Mouse (Mus musculus): ENCODE data around the gene Arhgap27.

Arhgap27 gene

DNA sequence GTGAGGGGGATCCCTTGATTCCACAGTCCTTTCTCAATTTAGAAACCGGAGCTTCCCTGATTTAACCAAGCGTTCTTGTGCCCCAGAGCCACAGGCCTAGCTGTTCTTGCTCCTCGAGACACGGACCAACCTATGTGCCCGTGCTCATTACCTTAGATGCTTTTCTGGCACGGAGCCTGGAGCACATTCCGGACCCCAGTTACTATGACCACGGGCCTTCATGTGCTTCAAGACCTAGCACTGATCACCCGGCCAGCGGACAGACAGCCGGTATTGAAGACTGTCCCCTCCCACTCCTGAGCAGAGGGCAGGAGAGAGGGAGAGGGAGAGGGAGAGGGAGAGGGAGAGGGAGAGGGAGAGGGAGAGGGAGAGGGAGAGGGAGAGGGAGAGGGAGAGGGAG is 8.2 kb downstream of the Arhgap27 start:
- DNase-seq, result peak; percentile 94

DNA sequence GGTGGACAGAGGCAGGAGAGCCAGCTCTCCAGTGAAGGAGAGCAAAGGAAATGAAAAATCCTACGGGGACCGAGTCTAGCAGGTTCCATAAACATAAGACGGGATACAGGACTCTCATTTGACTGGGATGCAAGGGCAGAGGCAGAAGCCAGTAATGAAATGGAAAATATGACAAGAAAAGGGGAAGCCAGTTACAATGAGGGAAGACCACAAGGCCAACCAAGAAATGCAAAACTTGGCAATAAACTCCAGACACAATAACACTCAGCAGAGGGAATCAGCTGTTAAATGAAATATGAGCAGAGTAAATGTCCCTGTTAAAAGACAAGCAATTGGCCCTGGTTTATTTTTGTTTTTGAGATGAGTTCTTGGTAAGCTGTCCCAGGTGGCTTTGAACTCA is 9.5 kb downstream of the Arhgap27 start:
- no peak for DNase-seq

DNA sequence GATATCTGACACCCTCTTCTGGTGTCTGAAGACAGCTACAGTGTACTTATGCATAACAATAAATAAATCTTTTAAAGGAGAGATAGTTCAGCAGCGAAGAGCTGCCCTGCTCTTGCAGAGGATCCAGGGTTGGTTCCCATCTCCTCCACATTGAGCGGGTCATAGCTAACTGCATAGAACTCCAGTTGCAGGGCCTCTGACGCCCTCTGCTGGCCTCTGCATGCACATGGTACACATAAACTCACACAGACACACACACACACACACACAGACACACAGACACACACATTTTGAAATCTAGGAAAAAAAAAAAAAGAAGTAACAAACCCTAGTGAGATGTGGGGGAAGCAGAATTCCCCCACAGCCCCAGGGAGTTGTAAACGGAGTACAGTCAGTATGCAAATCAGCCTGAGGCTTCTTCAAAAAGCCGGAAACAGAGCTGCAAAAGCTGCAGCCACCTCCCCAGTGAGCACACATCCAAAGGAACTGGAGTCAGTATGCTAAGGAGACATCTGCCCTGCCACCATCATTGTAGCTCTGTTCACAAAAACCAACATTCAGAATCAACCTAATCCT is 11.2 kb downstream of the Arhgap27 start:
- DNase-seq, result no peak

DNA sequence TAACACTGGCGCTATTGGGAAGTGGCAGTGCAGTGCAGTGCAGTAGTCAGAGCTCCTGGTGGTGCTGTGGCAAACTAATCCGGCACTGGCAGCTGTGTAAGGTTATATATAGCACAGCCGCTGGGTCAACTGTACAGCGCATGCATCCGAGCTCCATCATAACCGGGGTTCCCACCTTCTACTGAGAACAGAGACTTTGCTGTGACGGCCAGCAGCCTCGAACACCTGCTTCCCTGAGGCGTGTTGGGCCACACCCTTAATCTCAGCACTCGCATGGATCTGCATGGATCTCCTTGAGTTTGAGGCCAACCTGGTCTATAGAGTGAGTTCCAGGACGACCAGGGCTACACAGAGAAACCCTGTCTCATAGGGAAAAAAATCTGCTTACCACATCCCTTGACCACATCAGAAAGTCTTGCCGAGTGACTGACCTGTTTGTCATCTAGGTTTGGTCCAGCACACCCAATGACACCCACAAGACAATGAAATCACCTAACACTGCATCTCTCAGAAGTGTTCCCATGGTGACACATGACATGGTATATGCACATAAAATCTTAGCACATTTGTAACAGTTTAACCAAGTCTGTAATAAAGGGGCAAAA is 12.7 kb downstream of the Arhgap27 start:
- no peak for DNase-seq

DNA sequence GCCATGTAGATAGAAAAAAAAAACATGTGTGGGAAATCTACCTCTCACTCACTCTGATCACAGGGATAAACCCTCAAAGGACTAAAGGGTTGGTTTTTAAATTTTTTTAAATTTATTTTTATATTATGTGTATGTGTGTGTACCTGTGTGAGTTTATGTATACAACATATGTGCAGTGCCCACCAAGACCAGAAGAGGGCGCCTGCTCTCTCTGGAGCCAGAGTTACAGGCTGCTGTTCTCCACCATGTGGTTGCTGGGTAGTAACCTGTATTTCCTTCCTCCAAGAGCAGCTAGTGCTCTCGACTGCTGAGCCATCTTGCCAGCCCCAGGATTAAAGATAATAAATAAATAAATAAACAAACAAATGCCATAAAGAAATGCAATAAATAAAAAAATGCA is 13.8 kb downstream of the Arhgap27 start:
- DNase-seq, result no peak

DNA sequence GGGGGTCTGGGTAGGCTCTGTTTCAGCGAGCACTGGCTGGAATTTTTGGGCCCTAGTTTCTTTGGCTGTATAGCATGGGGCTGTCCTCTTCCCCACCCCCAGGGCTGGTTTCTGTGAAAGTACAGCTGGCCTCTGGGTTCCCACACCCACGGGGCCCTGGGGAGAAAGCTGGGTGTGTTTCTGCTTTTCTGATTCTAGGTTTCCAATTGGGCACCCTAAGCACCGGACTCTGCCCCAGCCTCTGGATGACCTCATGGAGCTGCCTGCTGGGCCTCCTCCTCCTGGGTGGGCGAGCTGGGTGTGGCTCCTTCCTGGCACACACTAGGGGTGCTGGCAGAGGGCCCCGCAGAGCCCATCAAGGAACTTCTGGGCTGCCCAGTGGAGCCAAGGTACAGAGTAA is 16.8 kb downstream of the Arhgap27 start:
- peak; percentile 95 for DNase-seq

DNA sequence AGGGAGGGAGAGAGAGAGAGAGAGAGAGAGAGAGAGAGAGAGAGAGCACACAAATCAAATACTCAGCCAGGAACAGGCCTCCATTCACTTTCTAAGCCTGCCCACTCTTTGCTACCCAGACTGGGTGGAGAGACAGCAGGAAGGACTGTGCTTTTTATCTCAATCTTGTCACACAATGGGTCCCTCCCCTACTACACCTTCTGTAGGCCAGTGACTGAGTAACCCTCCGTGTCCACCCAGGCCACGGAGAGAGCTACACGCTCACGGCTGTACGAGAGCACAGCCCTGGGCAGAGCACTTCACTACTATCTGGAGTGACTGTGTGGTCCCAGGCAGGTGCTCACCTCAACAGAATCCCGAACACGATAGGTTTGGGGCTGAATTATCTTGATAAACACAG is 17.3 kb downstream of the Arhgap27 start:
- DNase-seq, result no peak

DNA sequence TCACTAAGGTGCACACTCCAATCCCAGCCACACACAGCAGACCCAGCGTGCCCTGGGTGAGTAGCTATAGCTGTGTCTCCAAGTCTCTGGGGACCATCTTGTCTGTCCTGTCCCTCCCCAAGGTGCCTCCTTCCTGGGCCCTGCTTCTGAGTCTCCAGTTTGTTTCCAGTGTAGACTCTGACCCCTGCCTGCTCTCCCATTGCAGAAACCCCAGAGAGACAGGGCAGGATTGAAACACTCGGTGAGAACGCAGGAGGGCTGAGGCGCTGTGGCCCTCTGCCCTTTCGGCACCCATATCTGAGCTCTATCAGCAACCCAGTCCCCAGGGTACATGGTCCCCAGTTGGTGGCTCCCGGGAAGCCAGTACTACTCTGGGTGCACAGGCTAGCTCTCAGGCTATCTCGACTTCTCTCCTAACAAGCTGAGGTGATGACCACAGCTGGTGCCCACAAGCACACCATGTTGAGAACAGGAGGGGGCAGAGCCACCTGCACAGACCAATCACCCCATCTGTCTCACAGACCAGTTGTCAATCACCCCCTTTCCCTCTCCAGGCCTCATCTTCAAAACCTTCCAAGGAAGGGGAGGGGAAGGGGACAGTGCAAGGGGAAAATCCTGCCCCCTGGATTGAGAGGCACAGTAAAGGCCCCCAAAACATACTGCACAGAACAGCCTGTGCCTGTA is 17.9 kb downstream of the Arhgap27 start:
- no peak for DNase-seq

DNA sequence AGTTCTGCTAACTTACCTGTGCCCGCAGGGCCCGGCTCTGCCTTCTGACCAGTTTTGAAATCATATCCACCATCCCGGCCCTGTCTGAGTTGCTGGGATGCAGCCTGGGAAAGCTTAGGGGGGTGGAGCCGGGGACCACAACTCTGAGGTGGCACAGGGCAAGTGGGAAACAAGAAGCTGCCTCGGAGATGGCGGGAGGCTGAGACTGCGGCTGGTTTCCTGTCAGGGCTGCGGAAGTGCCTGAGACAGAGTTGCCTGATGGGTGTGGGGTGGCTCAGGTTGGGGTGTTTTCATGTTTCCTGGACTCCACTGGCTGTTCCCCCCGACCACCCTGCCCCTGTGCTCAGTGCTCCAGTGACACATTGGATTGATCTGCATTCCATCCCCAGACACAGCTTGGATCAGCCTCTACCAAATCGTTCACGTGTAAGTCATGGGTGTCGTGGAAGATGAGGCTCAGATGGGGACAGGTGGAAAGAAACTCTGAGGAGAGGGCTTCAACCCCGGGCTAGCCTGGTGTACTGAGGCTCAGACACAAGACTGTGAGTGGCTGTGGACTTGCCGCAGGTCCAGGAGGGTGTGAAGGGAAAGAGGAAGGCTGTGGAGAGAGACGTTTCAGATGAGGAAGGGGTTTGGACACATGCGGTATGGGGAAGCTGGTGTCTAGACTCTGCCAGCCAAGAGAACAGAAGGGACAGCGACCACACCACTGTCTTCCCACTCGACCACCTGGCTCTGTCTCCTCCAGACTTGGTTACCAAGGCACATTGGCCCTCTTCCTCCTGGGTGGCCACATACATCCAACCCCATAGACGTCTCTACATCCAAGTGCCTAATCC is 18.8 kb downstream of the Arhgap27 start:
- no peak for DNase-seq

DNA sequence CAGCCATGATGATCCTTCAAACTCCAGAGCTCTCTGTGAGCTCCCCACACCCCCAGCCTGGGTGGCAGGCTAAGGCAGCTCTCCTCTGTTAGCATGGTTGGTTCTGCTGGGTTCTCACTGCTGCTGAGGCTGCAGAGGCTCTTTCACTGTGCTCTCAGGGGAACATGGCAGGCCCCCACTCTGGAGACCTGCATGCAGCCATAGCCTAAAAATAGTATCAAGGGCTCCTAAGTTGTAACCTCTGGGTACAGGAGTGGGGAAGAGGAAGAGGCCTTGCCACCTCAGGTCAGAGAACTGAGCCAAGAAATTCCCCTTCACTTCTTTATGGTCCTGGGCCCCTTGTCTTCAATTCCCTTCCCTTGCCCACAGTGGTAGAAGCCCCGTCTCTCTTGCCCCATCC is 19.6 kb downstream of the Arhgap27 start:
- DNase-seq, result no peak

DNA sequence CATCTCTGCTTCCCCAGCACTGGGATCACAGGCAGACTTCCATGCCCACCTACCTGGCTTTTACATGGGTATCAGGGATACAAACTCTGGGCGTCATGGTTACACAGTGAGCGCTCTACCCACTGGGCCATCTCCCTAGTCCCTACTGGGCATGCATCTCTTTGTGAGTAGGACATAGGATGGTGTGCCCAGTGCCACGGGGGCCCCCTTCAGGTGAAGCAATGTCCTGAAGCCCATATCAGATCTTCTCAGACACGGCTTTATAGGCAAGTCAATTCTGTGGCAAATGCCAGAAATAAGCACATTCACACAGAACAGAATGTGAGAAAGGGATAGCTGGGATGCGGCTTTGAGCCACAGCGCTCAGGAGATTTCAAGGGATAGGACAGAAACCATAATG is 20.4 kb downstream of the Arhgap27 start:
- DNase-seq, result no peak

DNA sequence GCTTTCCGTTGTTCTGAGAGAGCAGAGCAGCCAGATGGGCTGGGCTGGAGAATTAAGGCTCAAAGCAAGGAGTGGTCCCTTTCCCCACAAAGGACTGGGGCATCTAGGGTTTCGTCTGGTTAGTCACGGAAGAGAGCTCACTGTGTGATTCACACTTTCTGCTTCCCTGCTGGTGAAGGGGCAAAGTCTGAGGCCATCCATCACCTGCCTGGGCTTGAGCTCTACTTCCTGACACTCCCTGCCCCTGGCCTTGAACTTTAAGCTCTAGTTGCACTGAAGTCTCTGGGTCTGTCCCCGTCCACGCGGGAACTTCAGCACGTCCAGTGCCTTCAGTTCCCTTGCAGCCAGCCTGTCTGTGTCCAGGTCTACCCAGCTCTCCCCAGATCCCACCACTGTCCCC is 22.8 kb downstream of the Arhgap27 start:
- DNase-seq, result peak; percentile 87

DNA sequence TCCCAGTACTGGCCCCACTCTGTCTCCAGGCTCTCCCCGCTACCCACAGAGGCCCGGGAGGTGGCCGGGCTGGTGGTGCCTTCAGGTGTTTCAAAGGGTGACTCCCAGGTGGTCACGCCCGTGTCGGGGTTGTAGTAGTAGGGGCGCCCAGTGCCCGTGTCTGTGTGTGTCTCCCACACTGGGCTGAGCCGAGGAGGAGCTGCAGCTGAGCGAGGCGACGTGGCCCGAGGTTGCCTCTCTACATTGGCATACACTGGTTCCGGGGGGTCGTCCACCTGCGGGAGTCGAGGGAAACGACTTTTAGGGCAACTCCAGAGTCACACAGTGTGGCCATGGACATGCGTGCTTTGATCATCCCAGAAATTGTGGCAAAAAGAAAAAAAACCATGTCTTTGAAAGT is 23.4 kb downstream of the Arhgap27 start:
- no peak for DNase-seq

DNA sequence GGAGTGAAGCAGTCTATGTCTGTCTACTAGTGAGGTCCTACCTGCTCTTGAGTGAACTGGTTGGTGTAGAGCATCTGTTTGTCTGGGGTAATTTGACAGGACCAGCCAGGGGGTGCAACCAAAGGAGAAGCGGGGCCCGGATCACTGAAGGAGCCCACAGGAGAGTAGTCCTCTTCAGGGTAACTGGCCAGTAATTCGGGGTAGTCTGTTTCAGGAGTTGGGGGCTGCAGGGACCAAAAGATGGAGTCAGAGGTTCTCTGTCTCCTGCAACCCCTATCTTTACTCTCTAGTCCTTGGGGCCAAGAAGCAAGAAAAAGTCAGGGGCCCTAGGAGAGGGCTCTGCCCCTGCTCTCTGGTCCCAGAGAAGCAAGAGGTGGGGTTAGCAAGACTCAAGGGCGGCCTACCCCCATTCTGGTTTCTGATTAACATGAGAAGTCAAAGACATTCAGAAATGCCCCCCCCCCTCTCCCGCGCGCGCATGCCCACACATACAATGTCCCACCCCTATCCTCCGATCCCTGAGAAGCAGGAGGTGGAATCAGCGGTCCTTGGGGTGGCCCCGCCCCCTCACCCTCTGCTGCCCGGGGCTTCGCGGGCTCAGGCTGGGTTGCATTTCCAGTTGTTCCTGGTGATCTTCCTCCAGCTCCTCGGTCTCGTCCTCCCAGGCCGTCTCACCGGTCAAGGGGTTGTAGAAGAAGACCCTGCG is 23.9 kb downstream of the Arhgap27 start:
- peak; percentile 82 for DNase-seq

DNA sequence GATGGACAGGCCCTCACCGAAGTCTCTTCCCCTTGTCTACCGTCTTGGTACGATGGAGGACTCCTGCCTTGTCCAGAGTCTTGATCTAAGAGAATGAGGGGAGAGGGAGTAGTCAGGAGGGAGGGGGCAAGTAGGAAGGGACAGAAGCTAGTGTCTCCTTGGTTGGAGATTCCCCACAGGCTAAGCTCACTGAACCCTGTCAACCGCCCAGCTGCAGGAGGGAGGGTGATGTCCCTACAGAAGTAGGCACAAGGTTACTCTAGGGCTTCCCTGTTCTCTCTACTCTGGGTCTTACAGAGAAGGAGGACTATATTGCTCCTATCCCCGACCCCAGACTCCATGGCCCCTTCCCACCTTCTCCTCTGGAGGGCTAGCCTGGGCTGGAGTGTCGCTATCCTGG is 24.8 kb downstream of the Arhgap27 start:
- peak; percentile 73 for DNase-seq

DNA sequence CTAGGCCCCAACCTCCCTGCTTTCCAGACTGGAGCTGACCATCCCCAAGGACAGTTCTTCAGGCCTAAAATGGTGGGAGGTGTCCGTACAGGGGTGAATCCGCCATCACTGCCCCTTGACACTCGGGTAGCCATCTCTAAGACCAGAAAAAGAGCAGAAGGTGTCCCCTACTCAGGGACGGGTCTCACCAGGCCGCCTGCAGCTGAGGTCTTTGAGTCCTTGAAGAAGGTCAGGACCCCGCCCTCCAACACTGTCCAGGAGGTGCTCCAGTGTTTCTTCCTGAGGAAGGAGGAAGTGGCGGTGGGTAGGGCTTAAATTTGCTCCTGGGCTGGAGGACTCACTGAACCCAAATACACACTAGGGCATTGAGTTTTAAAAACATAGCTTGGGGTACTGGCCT is 25.4 kb downstream of the Arhgap27 start:
- no peak for DNase-seq

DNA sequence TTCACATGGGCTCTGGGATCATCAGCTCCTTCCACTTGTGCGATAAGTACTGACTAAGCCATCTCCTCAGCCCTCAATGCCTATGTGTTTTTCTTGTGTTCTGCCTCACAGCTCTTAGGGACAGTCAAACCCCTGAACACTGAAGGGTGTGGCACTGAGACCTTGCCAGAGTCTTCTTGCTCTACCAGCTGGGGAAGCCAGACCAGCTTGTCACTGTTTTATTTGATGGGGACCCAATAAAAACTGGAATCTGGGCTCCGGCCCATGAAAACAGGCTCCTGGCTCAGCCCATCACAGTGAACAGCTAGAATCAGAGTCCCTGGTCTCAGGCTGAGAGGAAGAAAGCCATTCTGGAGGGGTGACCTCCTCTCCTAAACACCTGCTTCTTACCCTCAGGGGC is 26.3 kb downstream of the Arhgap27 start:
- no peak for DNase-seq

DNA sequence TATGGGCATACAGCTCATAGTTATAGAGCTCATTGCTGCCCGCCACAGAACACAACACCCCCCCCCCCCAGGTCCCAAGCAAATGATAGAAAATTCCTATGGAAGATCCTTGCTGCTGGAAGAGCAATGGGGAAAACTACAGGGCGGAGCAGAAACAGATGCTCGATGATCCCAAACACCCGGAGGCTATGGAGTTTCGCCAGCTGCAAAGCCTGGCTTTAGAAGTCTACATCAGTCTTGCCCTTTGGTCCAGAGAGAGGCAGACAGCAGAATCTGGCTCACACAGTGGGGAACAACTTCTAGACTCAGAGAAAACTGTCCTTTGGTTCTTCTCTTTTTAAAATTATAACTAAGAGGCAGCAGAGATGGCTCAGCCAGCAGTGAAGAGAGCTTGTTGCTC is 27.9 kb downstream of the Arhgap27 start:
- DNase-seq, result peak; percentile 73

DNA sequence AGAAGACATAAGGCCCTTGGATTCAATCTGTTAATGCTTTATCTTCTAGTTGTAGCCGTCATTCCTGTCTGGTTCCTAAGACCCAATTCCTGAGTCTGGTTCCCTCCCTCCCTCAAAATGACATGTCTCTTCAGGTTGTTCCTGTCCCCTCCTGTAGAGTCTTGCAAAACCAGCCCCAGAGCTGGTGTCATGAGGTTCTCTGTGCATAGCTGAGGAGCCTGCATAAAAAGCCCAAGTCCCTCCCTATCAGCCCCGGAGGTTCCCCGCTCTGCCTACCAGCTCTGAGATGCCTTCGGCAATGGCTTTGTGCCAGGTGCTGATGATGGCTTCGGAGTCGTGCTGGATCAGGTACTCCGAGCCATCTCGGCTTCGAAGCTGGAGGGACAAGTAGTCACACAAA is 28.6 kb downstream of the Arhgap27 start:
- DNase-seq, result peak; percentile 39

DNA sequence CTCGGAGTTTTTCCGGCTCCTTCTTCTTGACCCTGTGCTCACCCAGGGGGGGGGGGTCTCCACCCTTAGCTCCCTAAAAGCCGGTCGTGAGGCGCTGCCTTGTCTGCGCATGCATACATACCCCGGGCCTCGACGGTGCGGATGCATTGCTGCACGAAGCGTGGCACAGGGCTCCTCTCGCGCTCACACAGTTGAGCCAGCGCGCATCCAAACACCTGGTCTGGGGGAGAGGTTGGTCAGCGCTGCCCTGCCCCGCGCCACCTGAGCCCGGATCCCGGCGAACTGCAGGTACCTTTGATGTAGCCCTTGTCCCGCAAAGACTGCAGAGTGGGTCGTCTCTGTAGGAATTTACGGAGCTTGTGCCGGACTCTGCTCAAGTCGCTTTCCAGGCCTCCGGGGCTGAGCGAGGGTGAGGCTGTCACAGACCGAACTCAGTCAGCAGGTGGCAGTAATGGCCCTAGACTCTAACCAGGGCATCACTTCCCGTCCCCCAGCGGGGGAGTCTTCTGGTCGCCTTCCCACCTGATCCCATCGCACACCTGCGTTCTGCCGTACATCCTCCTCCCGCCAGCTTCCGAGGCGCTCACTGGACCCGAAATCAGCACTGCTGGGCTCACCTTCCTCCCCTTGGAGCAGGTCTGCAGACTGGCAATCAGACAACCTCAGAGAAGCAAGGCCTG is 29.6 kb downstream of the Arhgap27 start:
- DNase-seq, result peak; percentile 42

DNA sequence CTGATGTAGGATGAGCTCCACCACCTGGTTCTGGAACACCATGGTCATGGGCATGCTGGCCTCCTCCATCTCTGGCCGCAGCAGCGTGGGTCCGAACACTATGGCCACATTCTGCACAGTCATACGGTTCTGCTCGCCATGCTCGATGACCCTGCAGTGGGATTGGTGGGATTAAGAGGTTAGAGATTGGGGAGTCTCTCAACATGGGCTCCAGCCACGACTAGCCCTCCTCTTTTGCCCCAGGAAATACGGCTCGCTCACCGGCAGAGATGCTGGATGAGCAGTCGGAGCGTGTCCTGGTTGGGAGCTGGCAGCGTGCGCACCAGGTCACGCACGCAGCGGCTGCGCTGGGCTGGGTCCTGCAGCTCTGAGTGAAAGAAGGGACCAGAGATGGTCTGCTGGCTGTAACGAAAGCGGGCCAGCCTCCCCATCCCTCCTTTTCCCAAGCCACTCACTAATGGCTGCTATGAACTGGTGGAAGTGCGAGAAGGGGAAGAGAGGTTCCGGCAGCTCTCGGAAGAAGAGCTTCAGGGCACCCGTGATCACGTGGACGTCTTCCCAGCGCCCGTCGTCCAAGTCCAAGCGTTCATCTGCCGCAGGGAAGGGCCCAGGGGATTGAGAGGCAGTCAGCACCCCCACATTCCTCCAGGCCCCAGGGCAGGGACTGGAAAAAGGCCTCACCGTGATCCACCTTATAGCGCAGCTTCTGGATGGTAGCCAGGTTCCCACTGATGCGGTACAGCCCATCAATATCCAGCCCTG is 30.4 kb downstream of the Arhgap27 start:
- DNase-seq, result peak; percentile 13
